Mouse (Mus musculus) stomach, embryonic 14.5 days (tissue): ENCODE data around the gene Zbtb38. TPM values are rescaled to one million over a fixed set of nuclear protein-coding genes. Genes with fewer than 3 reads are reported as not detected.

Experiments used
- ATAC-seq: fragments of 200-750 bp; cut with Nextera tagmentation; 2 replicates; pipeline ENCODE4 v1.8.0; 2017; ENCODE audit warnings: low read depth, moderate TSS enrichment; ENCODE audit not compliant: insufficient number of reproducible peaks, insufficient read depth, low FRiP score
- H3K27ac ChIP-seq: fragments of 300-500 bp; sonication (generic); 2 replicates; pipeline ENCODE4 v1.5.1; 2014; ENCODE audit warnings: mild to moderate bottlenecking, low read length, moderate library complexity, mixed read lengths
- H3K27me3 ChIP-seq: fragments of 300-500 bp; sonication (generic); 2 replicates; pipeline ENCODE4 v1.6.1; 2014; ENCODE audit warnings: low read length, control low read depth, mixed read lengths; ENCODE audit not compliant: control insufficient read depth, insufficient read depth
- H3K36me3 ChIP-seq: fragments of 300-500 bp; sonication (generic); 2 replicates; pipeline ENCODE4 v1.6.1; 2014; ENCODE audit warnings: mild to moderate bottlenecking, control low read depth, low read length, moderate library complexity, mixed read lengths; ENCODE audit not compliant: control insufficient read depth, insufficient read depth
- H3K4me1 ChIP-seq: fragments of 300-500 bp; sonication (generic); 2 replicates; pipeline ENCODE4 v1.6.1; 2014; ENCODE audit warnings: low read length, control low read depth, mixed read lengths; ENCODE audit not compliant: control insufficient read depth, insufficient read depth
- H3K4me2 ChIP-seq: fragments of 300-500 bp; sonication (generic); replicated peaks from 2 replicates; pipeline ENCODE4 v1.6.1; 2014; ENCODE audit warnings: low read depth, low read length, control low read depth
- H3K4me3 ChIP-seq: fragments of 300-500 bp; sonication (generic); 2 replicates; pipeline ENCODE4 v1.5.1; 2014; ENCODE audit warnings: low read depth, low read length, control low read depth
- H3K9ac ChIP-seq: fragments of 300-500 bp; sonication (generic); replicated peaks from 2 replicates; pipeline ENCODE4 v1.6.1; 2014; ENCODE audit warnings: low read depth, mild to moderate bottlenecking, control low read depth, low read length, moderate library complexity, mixed read lengths
- H3K9me3 ChIP-seq: fragments of 300-500 bp; sonication (generic); 2 replicates; pipeline ENCODE4 v1.6.1; 2016; ENCODE audit warnings: low read depth, low read length, control low read depth; ENCODE audit not compliant: control insufficient read depth
- WGBS: fragments of 180-500 bp; shearing (Covaris S2); extraction: QIAGEN DNeasy Blood & Tissue Kit; methylation state at CpG from one replicate; pipeline ENCODE4 v1.1.7; 2014; 5-methylcytosine and 5-hydroxymethylcytosine counted together
- polyA plus RNA-seq: library from polyadenylated mRNA; unstranded; fragments of >200 nt; fragmentation: Nextera tagmentation; extraction: Ambion mirVana; gene quantifications from 2 replicates; pipeline ENCODE4 v1.2.1, GENCODE M21; 2014

Zbtb38 gene
- polyA plus RNA-seq, 1 experiment from 2014 or later = 23.0 TPM

DNA sequence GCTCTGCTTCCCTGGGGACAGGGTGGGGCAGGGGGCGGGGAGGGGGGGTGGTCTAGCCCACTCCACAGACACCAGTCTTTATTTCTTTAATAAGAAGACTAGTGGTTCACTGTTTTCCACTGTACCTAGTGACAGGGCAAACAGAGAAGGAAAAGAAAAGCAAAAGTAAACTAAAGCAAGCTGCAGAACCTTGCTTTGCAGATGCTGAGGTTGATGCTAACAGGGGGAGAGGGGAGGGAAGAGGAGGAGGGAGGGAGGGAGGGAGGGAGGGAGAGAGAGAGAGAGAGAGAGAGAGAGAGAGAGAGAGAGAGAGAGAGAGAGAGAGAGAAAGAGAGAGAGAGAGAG, 2.0 kb upstream of the Zbtb38 start:
- Histone ChIP-seq H3K27me3 (no peaks in the 10 kb centered on the region), H3K9me3 (no peaks in the 10 kb centered on the region), H3K4me1 (peaks cover 10% of the 10 kb centered on the region; the same call in 1 of the 2 replicates), H3K4me2 (no peak overlapping the region), H3K9ac (no peak overlapping the region), H3K4me3 (no peak overlapping the region), H3K27ac (no peak overlapping the region), H3K36me3 (no peaks in the 10 kb centered on the region)
- ATAC-seq = no peak
- WGBS = 43% methylated on average over 1 of the region's 1 CpGs

DNA sequence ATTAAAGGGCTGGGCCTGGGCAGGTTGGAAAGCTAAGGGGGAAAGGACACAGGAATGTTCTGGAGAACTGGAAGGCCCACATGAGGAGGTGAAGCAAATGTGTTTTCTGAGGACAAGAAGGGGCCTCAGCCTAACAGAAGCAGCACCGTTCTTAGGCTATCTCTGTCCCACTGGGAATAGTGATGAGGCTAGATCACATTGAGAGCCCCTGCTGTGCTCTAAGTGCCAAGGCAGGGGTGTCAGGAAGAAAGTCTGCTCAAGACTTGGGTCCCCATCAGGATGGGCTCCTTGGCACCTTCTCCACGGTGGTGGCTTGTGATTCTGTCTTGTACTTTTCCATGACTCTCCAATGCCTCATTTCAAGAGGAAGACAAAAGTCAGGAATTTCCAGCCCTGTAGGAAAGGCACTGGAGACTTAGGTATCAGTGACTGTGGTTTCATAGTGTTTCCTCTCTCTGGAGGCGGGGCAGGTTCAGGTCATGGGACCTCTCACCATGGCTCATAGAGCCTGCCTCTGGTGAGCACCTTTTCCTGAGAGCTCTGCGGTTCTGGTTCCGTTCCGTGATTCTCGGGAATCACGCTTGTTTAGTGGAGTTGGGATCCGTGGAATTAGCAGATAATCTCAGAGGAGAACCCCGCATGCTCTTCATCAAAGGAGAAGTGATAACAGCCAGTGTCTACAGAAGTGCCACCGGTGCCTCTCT, 1.4 kb upstream of the Zbtb38 start:
- Histone ChIP-seq H3K27me3 (no peaks in the 10 kb centered on the region), H3K9me3 (no peaks in the 10 kb centered on the region), H3K4me1 (peaks cover 10% of the 10 kb centered on the region; the same call in 1 of the 2 replicates), H3K27ac (no peak overlapping the region), H3K4me2 (no peak overlapping the region), H3K9ac (no peak overlapping the region), H3K4me3 (no peak overlapping the region), H3K36me3 (no peaks in the 10 kb centered on the region)
- no peak for ATAC-seq
- WGBS = 67% methylated on average over 11 of the region's 11 CpGs

DNA sequence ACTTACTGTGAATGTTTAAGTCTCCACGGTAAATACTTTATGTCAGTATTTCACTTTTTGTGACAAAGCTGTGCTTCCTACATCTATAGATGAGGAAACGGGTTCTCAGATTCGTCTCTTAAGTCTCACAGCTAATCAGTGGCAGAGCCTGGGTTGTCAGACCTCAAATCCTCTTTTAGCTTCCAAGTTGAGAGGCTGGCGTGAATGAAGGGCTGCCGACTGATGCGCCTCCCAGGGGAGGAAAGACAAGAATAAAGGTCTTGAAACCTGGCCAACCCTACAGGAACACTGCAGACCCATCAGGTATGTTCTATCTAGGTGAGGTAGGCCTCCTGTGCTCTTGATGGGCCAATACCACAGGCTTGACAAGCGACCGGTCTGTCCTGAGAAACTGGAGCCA, 761 bp upstream of the Zbtb38 start:
- no peak for ATAC-seq
- Histone ChIP-seq H3K4me2 (no peak overlapping the region), H3K27ac (no peak overlapping the region), H3K4me3 (no peak overlapping the region), H3K4me1 (0 out of 2 replicates have a peak, but pooled peaks cover 7% of the 10 kb centered on the region), H3K9ac (no peak overlapping the region), H3K27me3 (no peaks in the 10 kb centered on the region), H3K9me3 (no peaks in the 10 kb centered on the region), H3K36me3 (no peaks in the 10 kb centered on the region)
- WGBS = 94% methylated on average over 8 of the region's 8 CpGs

DNA sequence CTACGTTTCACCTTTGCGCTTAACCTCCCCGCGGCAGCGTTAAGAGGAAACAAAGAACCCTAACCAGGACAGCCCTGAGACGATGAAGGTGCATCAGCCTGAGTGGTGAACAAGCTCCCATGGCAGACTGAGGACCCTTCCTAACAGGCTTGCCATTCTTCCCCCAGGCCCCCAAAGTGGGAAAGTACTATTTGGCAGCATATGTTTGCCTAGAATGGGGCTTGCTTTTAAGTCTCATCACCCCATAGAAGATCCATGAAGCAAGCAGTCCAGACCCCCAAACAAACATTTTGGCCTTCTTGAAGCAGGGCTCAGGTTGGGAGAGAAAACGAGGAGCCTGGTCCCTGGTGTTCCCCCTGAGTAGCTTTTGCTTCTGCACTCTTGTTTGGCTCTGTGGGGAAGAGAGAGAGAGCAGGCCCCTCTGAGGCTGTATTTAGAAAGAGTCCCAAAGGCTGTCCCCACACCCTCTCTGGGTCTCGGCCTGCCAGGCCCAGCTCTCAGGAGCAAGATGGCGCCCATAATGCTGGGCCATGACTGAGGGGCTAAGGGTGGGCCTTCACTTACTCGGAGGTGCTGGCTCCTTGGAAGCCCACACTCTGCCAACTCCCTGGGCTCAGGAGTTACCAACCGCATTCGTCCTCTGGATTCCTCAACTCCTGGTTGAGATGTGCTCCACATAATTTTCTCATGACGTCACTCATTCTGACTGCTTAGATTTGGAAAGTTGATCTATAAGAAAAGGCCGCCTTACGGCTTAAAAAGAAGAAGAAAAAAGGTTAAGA, 619 bp downstream of the Zbtb38 start:
- ATAC-seq = no peak
- Histone ChIP-seq H3K27ac (no peak overlapping the region), H3K4me1 (0 out of 2 replicates have a peak, but pooled peaks cover 7% of the 10 kb centered on the region), H3K4me3 (no peak overlapping the region), H3K9ac (no peak overlapping the region), H3K36me3 (no peaks in the 10 kb centered on the region), H3K9me3 (no peaks in the 10 kb centered on the region), H3K4me2 (no peak overlapping the region), H3K27me3 (no peaks in the 10 kb centered on the region)
- WGBS = 88% methylated on average over 15 of the region's 15 CpGs

DNA sequence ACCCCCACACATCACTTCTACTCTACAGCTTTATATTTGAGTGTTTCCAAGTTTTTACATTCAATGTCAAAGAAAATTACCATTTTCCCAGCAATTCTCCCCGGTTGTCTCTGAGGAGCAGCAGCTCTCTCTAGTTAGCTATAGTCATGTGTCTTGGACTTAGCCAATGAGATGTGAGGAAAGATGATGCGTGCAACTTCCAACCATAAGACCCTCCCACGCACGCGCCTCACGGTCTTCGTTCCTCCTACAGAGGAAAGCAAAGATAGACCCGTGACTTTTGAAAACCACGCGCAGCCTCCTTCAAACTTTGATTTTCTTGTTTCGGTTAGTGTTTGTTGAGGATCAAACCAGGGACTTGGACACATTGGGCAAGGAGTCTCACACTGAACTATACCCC, 2.0 kb downstream of the Zbtb38 start:
- ATAC-seq = no peak
- H3K27ac ChIP-seq = no peak overlapping the region
- H3K4me3 ChIP-seq = no peak overlapping the region
- H3K4me1 ChIP-seq = 0 out of 2 replicates have a peak, but pooled peaks cover 7% of the 10 kb centered on the region
- no peaks in the 10 kb centered on the region for H3K9me3 ChIP-seq
- no peak overlapping the region for H3K9ac ChIP-seq
- H3K27me3 ChIP-seq = no peaks in the 10 kb centered on the region
- no peaks in the 10 kb centered on the region for H3K36me3 ChIP-seq
- 95% methylated on average over 11 of the region's 11 CpGs for WGBS
- H3K4me2 ChIP-seq = no peak overlapping the region

DNA sequence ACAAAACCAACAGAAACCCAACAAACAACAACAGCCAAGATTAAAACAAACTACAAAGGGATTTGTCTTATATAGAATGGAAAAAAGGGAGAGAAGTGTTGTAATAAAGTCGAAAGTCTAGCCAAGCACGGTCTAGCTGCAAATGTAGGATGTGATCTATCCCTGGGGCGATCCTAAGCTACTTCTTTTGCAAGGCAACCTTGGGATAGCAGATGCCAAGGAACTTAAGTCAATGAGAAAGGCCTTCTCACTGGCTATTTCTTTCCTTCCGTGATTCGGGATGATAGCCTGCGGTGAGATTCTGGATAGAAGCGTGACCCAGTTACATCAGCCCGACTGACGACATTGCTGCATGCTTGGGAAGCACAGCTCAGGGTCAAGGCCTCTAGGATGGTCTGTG, 6.1 kb downstream of the Zbtb38 start:
- H3K4me2 ChIP-seq = no peak overlapping the region
- 90% methylated on average over 9 of the region's 9 CpGs for WGBS

DNA sequence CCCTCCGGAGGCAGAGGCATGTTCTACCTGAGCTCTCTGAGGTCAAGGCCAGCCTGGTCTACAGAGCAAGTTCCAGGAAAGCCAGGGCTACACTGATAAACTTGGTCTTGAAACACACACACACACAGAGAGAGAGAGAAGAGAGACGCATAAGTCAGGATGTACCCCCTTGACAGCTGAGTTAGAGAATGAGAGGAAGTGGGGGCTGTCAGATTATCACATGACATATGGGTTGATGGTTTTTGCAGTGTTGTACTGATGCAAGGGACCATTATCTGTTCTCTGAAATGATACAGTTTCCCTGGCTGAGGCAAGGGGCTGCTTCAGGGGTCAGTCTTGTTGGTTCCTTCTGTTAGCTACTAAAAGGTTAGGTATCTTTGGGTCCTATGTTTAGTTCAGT, 7.7 kb downstream of the Zbtb38 start:
- Histone ChIP-seq H3K27ac (no peak overlapping the region), H3K4me1 (no peaks in the 10 kb centered on the region), H3K9ac (no peak overlapping the region), H3K4me2 (no peak overlapping the region), H3K36me3 (no peaks in the 10 kb centered on the region), H3K4me3 (no peak overlapping the region), H3K9me3 (no peaks in the 10 kb centered on the region), H3K27me3 (no peaks in the 10 kb centered on the region)
- 81% methylated on average over 2 of the region's 2 CpGs for WGBS
- no peak for ATAC-seq

More for the DNA sequence above, 6.1 kb downstream of the Zbtb38 start:
- H3K9me3 ChIP-seq = no peaks in the 10 kb centered on the region
- no peak overlapping the region for H3K27ac ChIP-seq
- no peaks in the 10 kb centered on the region for H3K4me1 ChIP-seq
- no peaks in the 10 kb centered on the region for H3K27me3 ChIP-seq
- H3K4me3 ChIP-seq = no peak overlapping the region
- H3K36me3 ChIP-seq = no peaks in the 10 kb centered on the region
- H3K9ac ChIP-seq = no peak overlapping the region
- ATAC-seq = no peak

DNA sequence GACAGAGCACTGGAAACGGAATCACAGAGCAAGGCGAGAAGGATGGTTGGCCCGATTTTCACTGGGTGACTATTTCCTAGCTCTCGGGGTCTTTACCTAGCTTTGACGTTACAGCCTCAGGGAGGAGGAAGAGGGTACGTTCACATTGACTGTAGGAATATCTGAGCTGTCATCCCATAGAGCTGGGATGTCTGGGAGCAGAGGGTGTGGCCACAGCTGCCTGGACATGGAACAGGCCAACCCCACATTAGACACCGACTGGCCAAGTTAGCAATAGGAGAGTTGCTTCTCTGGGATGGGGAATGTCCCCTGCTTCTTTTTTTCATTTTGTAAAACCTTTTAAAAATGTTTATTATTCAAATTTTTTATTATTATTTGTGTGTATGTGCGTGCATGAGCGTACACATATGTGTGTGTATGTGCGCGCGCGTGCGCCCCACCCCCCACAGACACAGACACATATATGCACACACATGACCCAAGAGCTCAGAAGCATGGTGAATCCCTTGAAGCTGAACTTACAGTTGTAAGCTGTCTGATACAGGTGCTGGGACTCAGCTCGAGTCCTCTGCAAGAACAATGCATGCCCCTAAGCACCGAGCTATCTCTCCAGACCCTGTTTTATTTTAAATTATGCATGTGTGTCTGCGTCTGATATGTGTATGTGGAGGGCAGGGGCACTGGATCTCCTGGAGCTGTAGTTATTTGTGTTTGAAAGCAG, 11.1 kb downstream of the Zbtb38 start:
- Histone ChIP-seq H3K9me3 (no peaks in the 10 kb centered on the region), H3K27ac (no peak overlapping the region), H3K36me3 (no peaks in the 10 kb centered on the region), H3K4me1 (no peaks in the 10 kb centered on the region), H3K9ac (no peak overlapping the region), H3K27me3 (no peaks in the 10 kb centered on the region), H3K4me2 (no peak overlapping the region), H3K4me3 (no peak overlapping the region)
- no peak for ATAC-seq
- WGBS = 77% methylated on average over 17 of the region's 17 CpGs
